Mouse (Mus musculus) ES-E14 (cell line): ENCODE measurements around the gene Rfx2.

Source experiments
- CHD2 ChIP-seq: IDR thresholded peaks from 2 replicates; pipeline ENCODE4 v1.6.1; 2014; ENCODE audit warnings: mild to moderate bottlenecking, low read depth, low read length, inconsistent platforms
- HCFC1 ChIP-seq: IDR thresholded peaks from 2 replicates; pipeline ENCODE4 v1.6.1; 2012; ENCODE audit warnings: low read length, inconsistent platforms, borderline replicate concordance; ENCODE audit not compliant: insufficient read depth
- MAFK ChIP-seq: IDR thresholded peaks from 2 replicates; pipeline ENCODE4 v1.6.1; 2014; ENCODE audit warnings: mild to moderate bottlenecking, low read depth, low read length, inconsistent platforms; ENCODE audit not compliant: insufficient read depth
- ZC3H11A ChIP-seq: IDR thresholded peaks from 2 replicates; pipeline ENCODE4 v1.6.1; 2012; ENCODE audit warnings: low read depth, mild to moderate bottlenecking, inconsistent platforms, low read length, borderline replicate concordance
- ZNF384 ChIP-seq: IDR thresholded peaks from 2 replicates; pipeline ENCODE4 v1.6.1; 2012; ENCODE audit warnings: low read depth, low read length, inconsistent platforms

GRCm38 (mm10) chr17:56753452-56753851 is 77.4 kb downstream of the Rfx2 start:
- TF ChIP-seq CHD2 (no peak), ZNF384 (no peak), ZC3H11A (no peak), MAFK (no peak), HCFC1 (no peak)
